Mouse (Mus musculus) left cerebral cortex, postnatal 36 days (tissue): ENCODE results near the gene Cstl1. TPM values are rescaled to one million over a fixed set of nuclear protein-coding genes. Genes with fewer than 3 reads are reported as not detected.
"Not testable (repeated sequence)": the region's sequence is repeated elsewhere in the genome, so short reads cannot be mapped to it uniquely, and the experiment has no call there.

Experiments used
- DNase-seq, 2 experiments: peaks; one replicate each; pipeline ENCODE4 v3.0.0; 2021 to 2022; ENCODE audit warnings: low spot score in 2 of 2, mixed read lengths in 1 of 2
- intact Hi-C: fragments of 180-260 bp; cut with DNase I; formaldehyde crosslinking; loops from one replicate; pipeline ENCODE4 v1.15.1; 2025
- total RNA-seq, 2 experiments: library from RNA; stranded (reverse); gene quantifications; 2 replicates each; pipeline ENCODE4 v1.2.3; 2021

The Cstl1 gene
- total RNA-seq = 1 to 10 TPM; 1.5 TPM

DNA sequence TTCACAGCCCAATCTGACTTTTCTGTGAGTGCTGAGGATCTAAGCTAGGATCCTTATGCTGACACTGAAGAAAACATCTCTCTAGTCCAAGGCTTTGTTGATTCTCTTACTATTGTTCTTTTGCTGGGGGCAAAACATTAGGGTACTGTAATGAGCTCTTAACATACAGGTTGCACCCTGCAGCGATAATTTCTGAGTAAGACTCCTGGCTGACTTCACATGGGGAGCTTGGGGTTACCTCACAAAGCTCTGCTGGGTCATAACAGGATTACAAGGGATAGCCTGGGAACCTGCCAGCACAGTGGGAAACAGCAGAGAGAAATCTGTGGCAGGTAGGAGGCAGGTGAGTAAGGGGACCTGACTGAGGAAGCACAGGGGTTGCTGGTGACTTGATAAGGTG is at the start of gene Cstl1:
TSS of gene Cstl1 (plus strand) at position 301 of the 400 bp plus-strand sequence.
- intact Hi-C loops = loop anchor here (5.0 kb wide), 2 partner anchors 102 to 152 kb away; no protein-coding TSS in a partner anchor
- DNase-seq = no peak

DNA sequence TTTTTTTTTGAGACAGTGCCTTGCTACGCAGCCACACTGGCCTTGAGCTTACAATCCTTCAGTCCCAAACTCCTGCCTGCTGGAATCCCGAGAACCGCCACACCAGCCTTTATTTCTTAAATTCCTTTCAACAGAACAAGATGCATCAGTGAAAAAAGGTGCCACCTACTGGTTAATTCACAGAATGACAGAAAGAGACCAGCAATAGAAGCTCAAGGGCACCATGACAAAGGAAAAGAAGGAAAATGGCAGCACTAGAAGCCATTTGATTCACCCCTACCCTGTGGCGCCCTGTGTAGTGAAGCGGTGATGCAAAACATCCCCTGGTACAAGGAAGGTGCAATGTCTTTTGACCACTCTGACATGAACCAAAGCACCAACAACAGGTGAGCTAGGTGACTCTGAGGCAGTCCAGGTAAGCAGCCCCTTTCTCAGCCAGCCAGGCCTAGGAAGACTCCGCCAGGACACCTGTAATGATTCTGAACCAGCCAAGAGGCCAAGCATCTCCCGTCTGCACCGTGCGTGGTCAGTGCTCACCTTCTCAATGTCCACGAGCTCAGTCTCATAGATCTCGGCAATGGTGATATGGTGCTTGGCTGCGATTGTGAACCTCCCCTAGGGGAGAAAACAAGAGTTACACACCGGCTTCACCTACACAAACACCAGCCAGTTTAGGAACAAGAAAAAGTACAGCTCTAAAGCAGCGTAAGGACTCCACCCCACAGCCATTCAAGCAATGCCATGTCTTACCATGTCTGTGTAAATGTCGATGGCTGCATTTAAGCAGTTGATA is 43.6 kb upstream of the Cstl1 start:
- intact Hi-C loops = no loop called here
- DNase-seq = no peak

DNA sequence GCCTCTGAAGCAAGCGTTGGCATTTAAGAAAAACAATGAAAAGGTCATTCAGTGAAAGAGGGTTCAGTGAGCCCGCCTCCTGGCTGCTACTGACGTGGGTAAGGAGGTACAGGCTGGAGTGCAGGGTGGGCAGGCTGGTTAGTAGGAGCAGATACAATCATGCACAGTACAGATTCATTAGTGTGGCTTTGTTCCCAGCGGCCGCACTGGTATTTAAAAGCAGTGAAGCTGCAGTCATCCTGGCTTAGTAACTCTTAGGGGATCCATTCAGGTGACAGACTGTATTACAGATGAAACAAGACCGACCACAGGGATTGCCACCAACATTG is 43.0 kb upstream of the Cstl1 start:
- intact Hi-C loops = no loop called here
- DNase-seq = no peak

DNA sequence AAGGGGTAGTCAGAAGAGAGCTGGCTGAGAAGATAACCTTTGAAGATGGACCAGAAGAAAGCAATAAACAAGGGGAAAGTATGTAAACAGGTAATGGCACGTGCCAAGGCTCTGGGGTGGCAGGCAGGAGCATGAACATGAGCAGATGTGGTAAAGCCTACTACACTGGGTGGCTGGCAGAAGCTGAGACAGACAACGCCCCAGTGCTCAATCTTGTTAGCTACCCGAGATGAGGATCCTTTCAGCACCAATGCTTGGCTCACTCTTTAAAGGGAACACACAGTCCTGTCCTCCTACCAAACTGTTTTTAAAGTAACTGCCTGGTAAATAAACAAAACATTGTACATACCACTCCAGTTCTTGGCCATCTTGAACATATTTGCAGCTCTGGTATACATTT is 37.8 kb upstream of the Cstl1 start:
- intact Hi-C loops = no loop called here
- DNase-seq = no peak

DNA sequence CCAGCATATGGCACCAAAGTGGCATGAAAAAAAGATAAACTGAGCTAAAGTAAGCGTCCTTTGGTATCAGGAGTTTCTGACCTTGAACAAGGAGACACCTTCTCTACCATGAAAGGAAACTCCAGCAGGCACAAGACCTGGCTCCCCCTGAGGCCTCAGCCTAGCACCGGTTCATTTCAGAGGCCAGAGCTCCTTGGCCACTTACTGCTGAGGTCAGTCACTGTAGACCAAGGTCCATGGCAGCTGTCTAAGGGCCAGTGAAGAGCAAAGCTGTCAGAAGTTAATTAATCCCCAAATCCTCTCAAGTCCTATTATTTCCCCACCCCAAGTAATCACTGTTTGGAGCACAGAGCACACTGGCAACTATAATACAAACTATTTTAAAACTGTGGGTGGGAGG is 33.1 kb upstream of the Cstl1 start:
- no peak for DNase-seq
- intact Hi-C loops = no loop called here

DNA sequence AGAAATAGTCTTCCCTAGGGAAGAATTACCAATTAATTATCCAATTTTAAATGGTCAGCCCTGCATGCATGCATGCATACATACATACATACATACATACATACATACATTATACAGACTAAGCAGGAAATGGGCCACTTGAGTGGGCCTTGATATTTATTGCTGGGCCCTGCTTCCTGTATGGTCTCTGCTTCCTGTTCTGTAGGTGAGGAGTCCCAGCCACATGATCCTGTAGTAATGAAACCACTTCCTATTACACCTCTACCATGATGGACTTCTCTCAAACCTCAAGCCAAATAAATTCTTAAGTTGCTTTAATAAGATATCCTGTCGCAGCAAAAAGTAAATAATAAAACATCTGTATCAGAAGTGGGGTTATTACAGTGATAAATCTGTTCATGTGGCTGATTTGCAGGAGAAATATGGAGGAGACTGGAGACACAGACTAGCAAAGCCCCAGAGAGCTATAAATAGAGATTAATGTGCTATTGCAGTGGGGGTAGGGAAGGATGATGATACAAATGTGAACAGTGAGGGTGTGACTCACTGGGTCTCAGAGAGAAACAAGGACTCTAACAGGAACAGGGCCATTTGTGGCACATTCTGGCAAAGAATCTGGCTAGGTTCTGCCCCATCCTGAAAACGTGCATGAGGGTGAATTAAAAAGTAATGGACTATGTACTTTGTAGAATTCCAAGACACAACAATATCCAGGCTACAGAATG is 30.7 kb upstream of the Cstl1 start:
- DNase-seq = no peak
- intact Hi-C loops = no loop called here

DNA sequence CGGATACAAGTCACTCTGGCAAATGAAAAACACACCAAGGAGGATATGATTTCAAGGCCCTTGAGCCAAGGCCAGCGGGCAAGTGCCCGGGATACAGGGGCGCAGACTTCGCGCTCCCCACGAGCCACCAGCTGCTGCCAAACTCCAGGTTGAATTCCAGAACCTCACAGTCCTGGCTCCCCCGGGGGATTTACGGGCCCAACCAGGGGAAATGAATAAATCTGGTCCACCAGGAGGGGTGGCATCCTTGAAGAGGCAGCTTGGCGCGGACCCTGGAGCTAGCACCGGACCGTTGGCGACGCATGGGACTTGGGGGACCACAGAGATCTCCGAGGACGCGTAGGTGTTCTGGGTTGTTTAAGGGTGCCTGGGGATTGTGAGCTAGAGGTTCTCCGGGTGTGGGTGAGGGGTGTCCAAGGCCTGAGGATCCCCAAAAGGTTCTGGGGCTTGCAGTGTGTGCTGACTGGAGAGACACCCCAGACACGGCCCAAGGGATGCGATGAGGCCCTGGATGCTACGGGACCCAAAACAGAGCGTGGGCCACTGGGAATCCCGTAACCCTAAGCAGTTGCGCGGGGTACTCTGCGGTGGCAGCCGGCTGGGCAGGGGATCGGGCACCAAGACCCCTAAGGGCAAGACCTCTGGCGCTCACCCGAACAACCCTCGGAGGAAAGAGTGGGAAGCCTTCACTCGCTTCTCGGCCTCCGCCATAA is 18.4 kb upstream of the Cstl1 start:
- intact Hi-C loops = loop anchor here (2.0 kb wide), 1 partner anchor 51 kb away; the partner anchor contains the start of gene Gzf1
- DNase-seq = peak; percentile 28 to 32

DNA sequence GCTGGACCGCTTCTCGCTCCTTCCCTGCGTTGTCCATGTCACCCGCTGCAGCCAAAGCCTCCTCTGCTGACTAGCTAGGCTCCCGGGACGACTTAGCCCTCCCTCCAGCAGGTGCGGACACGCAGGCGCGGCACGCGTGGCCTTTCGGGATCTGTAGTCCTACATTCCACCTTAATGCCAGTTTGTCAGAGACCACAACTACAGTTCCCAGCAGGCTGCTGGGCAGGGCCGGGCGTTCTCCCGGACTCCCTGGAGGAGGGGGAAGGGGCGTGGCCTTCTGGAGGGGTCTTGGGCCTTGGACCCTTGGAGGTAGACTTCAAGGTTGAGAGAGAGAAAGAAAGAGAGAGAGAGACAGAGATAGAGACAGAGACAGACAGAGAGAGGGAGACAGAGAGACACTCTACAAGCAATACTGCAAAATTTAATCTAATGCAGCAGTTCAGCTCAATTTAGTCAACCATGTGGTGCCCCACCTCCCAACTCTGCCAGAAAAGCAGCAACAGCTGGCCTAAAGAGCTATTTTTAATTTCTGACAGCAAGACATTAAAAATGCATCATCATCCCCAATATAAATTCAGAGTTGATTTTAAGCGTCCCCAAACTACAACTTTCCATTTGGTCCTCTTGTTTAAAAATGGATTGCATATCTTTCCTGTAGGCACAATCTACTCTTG is 17.7 kb upstream of the Cstl1 start, which contains the start of gene Napb:
TSS of gene Napb (minus strand) at position 141 of the 674 bp plus-strand sequence.
- DNase-seq = peak; percentile 94 to 95
- intact Hi-C loops = loop anchor here (2.0 kb wide), 1 partner anchor 52 kb away; the partner anchor contains the start of gene Gzf1

DNA sequence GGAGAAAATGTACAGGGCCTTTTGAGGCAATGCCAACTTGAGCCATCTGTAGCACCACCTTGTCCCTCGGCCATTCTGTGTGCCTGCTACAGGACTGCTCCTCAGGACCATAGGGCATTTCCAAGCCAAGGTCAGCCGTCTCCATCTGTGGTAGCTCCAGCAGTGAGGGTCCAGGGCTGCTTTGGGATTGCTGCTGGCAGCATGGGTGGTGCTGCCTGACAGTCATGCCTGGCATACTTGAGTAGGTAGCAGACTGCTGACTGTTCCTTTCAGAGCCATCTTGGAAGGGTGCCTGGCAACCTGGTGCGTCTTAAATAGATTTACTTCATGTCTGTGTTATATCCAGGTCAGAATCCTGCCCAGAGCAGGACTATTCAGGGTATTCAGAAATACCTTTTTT is 7.2 kb upstream of the Cstl1 start:
- intact Hi-C loops = no loop called here
- peak; percentile 47 to 57 for DNase-seq

DNA sequence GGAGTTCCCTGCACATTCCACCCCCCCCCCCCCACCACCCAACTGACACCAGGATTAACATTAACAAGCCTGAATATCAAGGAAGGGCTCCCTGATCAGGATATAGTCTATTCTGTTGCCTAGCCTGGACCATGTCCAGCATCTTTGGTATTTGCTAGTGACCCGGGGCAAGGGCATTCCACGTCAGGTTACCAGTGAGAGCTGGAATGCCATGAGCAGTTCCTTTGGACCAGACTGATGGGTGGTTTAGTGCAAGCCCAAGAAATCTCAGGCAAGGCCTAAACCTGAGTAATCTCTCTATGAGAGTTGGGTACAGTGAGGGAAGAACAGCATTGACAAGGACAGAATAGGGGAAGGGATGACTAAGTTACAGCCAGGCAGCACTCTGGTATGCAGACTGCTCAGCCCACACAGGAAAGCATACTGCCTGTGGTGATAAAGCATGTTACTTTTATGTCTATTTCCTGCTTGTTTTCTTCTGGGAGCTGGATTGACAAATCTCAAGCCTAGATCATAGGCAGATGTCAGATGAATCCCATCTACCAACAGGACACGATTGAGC is 6.2 kb upstream of the Cstl1 start:
- intact Hi-C loops = no loop called here
- DNase-seq = no peak

DNA sequence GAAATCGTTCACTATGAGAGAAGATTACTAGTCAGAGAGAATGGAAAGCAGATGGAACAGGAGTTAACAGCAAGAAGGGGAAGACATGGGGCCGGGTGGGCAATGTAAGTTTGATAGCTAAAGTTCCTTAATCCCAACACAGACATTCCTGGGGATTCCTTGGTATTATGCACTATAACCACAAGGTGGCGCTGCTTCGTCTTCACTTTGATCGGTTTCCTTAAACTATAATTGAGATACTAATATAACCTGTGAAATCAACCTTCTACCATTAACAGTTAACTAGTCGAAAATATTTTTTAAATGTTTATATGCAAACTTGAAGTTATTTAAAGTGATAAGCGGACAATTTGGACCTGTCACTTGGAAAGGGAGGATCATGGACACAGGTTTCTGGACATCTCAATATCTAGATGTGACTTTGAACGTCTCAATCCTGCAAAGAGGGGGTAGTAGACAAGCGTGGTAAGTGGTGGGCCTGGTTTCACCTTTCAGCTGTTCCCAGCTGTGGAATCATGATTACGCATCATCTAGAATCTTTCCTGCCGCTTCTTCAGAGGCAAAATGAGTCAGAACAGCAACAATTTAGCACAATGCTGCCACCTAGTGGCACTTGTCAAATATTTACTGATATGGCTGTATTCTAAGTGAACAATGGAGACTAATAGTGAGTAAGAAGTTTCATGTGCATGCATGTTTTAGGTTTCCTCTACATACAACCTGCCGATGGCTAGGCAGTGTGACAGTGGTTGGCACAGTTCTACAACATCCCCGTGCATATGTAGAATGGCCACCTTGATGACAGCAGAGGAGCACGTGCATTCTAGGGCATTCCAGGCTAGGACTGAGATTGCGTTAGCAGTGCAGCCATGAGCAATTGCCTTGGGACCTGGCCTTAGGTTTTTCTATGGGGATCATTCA is 2.0 kb downstream of the Cstl1 start:
- intact Hi-C loops = loop anchor here (5.0 kb wide), 2 partner anchors 100 to 150 kb away; no protein-coding TSS in a partner anchor

DNA sequence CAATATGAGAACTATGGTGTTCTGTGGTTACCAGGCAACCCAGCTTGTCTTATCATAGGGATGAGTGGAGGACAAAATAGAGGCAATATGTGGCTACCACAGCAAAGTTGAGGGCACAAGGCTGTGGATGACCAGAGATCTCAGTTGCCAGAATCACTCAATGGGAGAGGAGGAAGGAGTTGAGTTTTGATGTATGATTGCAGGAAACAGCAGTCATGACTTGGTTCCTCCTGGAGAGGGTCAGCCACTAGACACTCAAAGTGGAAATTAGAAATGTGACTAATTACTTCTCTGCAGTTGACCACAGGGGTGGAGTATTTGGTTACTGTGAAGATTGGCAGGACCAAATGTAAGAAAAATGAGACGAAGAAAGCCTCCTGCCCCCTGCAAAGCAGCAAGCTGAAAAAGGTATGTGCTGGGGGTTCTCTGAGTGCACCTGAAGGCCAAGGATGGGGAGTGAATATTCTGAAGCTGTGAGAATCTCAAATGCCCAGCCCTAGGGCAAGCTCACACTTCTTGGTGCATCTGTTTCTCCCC is 4.2 kb downstream of the Cstl1 start:
- intact Hi-C loops = loop anchor here (5.0 kb wide), 2 partner anchors 98 to 148 kb away; no protein-coding TSS in a partner anchor
- DNase-seq = no peak

More for the DNA sequence above, 2.0 kb downstream of the Cstl1 start:
- DNase-seq = peak; percentile 64 to 71

DNA sequence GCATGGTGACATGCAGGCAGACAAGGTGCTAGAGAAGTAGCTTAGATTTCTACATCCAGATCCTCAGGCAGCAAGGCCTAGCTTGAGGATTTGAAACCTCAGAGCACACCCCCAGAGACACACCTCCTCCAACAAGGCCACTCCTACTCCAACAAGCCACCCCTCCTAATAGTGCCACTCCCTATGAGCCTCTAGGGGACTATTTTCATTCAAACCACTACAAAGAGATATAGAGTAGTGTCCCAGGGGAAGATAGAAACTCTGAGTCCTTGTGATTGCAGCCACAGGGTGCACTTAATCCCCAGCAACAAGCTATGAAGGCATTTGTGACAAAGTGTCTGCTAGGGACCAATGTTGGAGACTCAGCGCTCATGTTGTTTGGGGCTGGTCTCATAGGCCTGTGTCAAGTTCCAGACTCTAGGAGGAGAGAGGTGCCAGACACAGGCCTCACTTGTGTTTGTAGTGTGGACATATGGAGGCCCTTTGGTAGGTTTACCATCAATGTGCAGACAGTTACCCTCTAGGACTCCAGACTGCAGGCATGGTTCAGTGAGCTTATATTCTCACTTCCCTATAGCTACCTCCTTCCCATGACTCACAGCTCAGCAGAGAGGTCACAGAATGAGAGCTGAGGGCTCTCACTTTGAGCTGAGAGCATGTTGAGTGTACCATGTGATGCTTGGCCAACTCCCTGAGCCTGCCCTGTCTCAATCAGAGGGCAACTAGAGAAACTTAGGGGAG is 13.7 kb downstream of the Cstl1 start:
- DNase-seq = no peak
- intact Hi-C loops = no loop called here

DNA sequence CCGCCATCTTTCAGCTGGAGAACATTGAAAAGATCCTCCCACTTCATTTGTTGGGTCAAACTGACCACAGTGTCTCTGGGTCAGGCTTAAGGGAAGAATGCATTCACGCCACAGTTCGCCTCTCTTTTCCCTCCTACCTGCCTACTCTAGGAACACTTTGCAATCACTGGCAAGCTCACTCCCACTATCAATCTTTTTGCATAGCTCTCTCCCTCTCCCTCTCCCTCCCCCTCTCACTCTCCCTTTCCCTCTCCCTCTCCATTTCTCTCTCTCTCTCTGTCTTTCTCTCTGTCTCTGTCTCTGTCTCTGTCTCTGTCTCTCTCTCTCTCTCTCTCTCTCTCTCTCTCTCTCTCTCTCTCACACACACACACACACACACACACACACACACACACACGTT is 21.2 kb downstream of the Cstl1 start, which contains the start of gene Cst11:
TSS of gene Cst11 (minus strand) at position 101 of the 400 bp plus-strand sequence.
- intact Hi-C loops = not testable (repeated sequence)

DNA sequence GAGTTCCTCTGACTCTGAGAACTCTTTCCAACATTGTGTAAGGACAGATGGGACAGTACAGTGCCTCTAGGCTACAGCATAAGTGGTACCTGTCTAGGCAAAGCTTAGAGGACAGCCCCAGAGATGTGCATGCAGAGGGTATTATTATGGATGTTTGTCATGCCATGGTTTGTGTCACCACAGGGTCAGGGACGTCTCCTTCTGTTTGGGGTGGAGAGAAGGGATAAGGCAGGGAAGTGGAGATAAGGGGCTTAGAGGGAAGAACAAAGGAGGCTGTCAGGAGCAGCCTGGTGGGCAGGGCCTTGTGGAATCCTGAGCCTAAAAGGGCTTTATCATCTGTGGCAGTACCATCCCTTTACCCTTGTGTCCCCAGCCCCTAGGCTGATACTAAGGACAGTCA is 31.6 kb downstream of the Cstl1 start, which contains the start of gene 8030411F24Rik:
TSS of gene 8030411F24Rik (plus strand) at position 301 of the 400 bp plus-strand sequence.
- no peak for DNase-seq
- intact Hi-C loops = no loop called here

More for the DNA sequence above, 21.2 kb downstream of the Cstl1 start, which contains the start of gene Cst11:
- not testable (repeated sequence) for DNase-seq

DNA sequence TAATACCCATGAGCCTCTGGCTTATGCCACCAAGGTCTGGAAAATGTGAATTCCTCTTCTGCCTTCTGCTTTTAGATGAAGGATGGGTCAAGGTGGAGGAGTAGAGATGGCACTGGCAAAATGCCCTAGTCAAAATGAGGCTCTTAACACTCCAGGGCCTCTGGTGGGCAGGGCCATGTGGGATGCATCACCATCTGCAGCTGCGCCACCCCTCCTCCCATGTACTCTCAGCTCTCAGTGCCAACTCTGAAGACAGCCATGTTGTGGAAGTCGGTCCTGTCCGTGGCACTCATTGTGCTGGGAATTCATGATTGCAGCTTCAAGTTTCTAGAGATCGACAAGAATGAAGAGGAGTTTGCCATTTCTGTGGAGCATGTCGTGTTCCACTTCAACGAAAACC is 39.0 kb downstream of the Cstl1 start, which contains the start of gene Cst12:
TSS of gene Cst12 (plus strand) at position 220 of the 400 bp plus-strand sequence.
- intact Hi-C loops = no loop called here
- DNase-seq = no peak

DNA sequence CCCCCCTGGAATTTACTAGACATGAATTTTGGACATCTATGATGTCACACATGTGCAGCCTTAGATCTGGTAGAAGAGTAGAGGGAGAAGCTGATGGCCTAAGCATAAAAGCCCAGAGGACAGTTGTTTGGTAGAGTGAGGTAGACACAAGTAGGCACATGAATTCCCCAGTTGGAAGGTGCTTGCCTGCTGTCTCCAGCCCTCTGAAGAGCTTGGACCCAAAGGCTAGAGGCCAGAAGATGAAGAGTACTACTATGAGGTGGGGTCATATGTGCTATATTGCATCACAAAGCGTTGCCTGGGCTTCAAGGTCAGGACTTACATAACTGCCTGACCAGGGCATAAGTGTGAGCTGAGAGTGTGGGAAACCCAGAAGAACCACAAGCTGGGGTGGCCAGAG is 48.3 kb downstream of the Cstl1 start, which contains the start of gene Cst8:
TSS of gene Cst8 (plus strand) at position 301 of the 400 bp plus-strand sequence.
- intact Hi-C loops = no loop called here

More for the DNA sequence above, 48.3 kb downstream of the Cstl1 start, which contains the start of gene Cst8:
- DNase-seq = no peak
